Mouse (Mus musculus) liver, adult 2 months (tissue): Measurements from ENCODE around the gene Sulf2.

ENCODE experiments used
- CTCF ChIP-seq: fragments of 200-500 bp; IDR thresholded peaks from 2 replicates; pipeline ENCODE4 v1.5.1; 2011; ENCODE audit warnings: low read depth, low read length, control low read depth
- POLR2A ChIP-seq: fragments of 200-500 bp; IDR thresholded peaks from 2 replicates; pipeline ENCODE4 v1.6.1; 2011; ENCODE audit warnings: low read length, control low read depth; ENCODE audit not compliant: insufficient read depth; ENCODE audit errors: extremely low read depth

DNA sequence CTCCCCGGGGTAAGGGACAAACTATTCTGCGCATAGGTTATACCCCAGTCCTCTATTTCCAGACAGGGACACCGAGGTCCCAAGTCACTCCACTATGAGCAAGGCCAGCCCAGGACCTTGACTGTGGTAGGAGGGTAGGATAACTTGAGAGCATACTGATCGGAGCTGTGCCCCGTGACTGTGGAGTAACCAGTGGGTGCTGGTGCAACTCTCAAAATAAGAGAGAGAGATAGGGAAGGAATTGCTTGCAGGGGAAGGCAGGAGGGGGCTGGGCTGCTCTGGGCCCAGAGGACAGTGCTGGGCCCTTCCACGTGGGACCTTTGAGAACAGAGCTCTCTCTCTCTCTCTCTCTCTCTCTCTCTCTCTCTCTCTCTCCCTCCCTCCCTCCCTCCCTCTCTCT, 59.2 kb downstream of the Sulf2 start:
- no peak for TF ChIP-seq CTCF
- TF ChIP-seq POLR2A: no peak
